Mouse (Mus musculus): ENCODE results near the gene Lyve1.

DNA sequence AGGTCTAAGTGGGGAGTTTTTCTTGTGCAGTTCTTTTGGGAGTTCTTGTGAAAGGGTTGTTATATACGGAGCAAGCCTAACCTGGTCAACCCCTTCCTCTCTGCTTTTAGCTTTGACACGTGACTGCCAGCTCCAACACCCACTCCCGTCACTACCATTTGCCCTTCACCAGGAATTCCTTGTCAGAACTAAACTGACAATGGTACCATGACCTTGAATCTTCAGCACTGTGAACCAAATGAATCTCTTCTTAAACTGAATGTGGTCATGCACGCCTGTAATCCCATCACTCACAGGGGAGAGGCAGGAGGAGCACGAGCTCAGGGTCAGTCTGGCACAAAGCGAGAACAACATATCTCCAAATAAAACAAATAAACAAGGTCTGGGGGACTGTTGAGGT is 4.1 kb upstream of the Lyve1 start:
- TF ChIP-seq CTCF (IDR thresholded peaks at IDR 0.05; ENCODE audit: borderline replicate concordance, control insufficient read depth, extremely low read depth, insufficient read depth, low read length, poor library complexity) (no peak), POLR2A (IDR thresholded peaks at IDR 0.05; ENCODE audit: control insufficient read depth, extremely low read depth, insufficient read depth, low read length, poor library complexity) (no peak)
